Mouse (Mus musculus): ENCODE results near the gene Hoxa6.

The Hoxa6 gene

DNA sequence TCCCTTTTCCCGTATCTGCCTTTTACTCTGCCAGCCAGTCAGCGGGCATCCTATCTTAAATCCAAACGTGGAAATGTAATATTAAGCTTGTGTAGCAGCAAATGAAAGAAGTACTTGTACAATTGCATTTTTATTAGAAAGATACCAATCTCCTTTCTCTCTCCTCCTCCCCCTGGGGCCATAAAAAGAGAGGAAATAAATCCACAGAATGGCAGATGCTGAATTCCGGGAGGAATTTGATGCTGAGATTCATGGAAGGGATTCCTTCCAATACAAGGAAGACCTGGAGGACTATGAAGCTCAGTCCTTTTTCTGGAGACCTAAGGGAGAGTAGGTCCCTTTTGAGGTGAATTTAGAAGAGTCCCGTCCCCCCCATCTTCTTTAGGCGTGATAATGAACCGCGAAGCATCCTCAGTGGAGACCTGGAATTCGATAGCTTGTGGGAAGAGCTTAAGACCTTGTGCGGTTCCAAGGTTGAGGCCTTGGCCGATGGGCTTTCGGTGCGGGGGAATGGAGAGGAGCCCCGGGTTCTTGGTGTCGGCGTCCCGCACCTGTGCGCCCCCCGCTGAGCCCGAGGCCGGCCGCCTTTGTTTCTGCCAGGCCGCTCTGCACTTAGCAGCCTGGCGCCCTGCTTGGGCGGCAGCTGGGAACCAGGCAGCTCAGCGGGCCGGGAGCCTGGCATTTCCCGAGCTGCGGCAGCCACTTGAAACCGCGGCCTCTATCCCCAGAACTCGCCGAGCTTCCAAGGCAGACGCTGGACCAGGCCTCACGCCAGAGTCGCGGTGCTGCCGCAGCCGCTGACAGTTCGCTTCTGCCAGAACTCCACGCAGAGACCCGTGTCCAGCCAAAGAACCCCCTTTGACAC lies 40.1 kb downstream of the Hoxa6 start:
- in situ Hi-C loops (cut with MboI; ENCODE audit: low sequenced_read_pairs): no loop called here

DNA sequence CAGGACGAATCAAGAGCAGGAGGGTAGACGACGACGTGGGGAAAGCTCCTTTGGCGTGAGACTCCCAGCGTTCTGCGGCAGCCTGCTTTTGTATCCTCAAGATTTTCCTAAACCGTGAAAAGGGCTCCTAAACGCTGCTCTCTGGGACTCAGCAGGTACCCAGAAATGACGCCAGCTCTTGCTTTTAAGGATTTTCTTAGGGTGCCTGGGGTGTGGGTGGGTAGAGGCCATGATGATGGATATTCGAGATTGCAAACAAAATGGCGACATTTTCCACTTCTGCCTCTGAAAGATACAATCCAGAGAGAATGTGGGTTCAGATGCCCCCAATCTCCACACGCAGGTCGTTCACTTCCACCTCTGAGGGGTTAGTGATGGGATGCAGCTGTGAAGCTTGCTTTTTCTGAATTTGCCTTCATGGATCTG lies 40.8 kb downstream of the Hoxa6 start:
- in situ Hi-C loops (cut with MboI; ENCODE audit: low sequenced_read_pairs): no loop called here

DNA sequence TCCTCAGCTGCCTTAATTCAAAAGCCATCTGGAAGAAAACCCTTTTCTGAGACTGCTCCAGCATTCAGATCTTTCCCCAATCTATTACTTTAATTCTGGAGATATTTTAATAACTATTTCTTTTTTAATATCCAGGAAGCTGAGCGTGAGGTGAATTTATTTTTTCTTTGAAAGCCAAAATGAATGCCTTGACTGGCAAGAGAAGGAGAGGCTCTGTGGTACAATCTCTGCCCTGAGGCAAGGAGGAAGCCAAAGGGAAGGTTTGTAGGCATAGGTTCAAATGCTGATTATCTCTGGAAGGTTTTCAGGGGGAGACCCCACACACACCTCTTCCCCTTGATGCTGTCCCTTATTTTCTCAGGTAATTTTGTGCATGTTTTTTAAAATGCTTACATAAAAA lies 41.3 kb downstream of the Hoxa6 start:
- in situ Hi-C loops (cut with MboI; ENCODE audit: low sequenced_read_pairs): no loop called here

DNA sequence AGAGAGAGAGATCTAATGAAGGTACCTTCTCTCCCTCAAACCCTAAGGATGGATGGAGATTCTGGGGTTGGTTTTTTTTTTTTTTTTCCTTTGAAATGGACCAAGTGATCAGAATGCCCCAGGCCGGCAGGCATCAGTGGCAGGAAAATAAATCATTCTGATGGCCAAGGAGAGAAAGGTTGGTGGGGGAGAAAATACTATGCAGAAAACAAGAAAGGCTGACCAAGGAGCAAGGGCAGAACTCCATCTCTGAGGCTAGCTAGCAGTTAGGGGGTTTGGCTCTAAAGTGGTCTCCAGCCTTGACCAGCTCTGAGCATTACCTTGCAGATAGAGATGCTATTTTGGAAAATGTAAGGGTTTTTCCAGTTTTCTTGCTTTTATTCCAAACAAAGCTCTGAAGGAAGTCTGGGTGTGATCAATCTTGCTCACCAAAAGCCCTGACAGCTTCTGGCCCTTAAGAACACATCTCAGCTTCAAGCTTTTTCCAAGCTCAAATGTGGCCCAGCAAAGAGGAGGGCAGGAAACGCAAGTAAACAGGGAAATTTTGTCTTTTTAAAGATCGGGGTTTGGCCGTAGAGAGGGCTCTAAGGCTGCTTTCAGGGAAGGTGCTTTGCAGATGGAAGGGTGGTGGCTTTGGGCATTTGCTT lies 42.0 kb downstream of the Hoxa6 start:
- in situ Hi-C loops (cut with MboI; ENCODE audit: low sequenced_read_pairs): no loop called here

DNA sequence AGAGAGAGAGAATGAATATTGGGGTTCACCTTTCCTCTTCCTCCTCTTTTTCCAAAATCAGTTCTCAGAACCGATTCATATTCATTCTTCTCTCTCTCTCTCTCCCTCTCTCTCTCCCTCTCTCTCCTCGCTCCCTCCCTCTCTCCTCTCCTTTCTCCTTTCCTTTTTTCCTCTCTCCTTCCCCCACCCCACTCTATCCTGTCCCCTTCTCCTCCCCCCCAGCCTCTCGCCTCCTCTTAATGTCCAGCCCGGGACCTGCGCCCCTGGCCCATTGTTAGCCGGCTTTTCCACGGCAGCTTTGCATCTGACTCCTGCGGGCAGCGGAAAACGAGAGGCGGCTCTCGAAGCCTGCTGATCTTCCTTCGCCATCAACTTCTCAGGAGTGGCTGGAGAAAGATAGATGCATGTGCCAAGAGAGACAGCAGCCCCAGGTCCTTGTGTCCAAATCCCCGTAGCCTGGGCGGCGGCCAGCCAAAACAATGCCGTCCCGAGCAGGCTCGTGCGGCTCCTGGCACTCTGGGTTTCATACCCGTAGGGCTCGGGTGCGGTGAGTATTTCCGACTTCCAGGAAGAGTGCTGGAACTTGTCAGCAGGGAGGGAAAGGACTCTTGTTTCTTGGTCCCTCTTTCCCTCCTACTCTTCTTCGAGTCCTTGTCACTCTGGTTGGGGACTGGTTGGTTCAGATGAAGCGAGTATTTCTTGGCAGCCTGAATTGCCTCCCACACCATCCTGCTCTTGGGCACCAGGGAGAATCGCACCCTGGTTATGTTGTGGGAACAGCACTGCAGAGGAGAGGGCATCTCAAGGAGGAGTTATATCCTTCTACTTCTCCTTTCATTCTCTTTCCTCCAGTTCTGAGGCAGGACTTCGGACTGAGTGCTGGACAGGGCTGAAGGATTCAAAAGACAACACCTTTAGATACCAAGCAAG lies 42.8 kb downstream of the Hoxa6 start:
- in situ Hi-C loops (cut with MboI; ENCODE audit: low sequenced_read_pairs): no loop called here

DNA sequence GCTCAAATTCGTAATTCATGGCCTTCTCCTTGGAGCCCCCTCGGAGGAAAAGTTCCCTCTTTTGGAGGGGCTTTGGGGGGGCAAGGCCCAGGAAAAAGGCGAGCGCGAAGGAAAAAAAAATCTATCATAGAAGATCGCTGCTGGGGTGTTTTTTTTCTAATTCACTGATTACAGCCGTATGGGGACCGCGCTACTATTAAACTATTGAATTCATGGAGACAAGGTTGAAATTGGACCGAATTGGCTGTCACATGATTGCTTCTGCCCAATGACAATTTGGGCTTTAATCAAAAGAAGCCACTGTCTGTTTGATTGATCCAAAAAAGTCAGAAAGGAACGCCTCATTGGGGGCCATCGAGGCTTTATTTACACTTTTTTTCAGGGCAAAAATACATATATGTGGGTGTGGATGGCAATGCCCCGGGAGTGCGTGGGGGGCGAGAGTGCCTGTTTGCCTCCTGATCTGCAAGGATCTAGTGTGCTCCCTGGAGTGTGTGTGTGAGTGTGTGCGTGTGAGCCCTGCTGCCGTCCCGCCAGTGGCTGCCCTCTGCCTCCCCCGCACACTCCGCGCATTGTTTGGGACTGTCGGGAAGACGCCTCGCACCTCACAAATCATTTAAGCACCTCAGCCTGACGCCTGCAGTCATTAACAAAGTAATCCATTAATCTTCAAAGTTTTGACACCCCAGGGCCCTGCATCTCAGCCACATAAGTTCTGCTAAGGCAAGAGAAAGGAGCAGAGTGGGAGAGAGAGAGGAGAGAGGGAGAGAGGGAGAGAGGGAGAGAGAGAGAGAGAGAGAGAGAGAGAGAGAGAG lies 43.7 kb downstream of the Hoxa6 start, which contains the start of gene Hoxa2:
Hoxa2 (minus strand) TSS at position 206 of the 815 bp plus-strand sequence.
- in situ Hi-C loops (cut with MboI; ENCODE audit: low sequenced_read_pairs): no loop called here

DNA sequence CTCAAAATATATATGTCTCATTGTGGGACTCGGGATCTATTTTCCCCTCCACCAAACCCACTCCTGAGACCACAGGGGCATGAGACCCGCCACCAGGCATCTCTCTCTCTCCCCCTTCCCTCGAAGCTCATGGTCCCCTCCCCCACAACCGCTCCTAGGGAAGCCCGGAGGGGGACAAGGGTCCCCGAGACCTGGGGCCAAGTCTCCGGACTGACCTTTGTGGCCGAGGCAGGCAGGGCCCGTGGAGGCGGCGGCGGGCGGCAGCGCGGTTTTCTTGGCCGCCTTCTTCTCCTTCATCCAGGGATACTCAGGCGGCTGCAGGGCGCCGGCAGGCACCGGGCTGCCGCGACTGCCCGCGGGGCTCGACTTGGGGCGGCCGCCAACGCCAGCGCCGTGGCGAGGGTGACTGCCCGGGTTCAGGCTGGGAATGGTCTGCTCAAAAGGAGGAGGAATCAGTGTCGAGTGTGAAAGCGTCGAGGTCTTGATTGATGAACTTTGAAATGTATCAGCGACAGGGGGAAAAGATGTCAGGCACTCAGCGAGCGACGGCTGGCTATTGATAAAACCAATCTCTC lies 44.4 kb downstream of the Hoxa6 start:
- in situ Hi-C loops (cut with MboI; ENCODE audit: low sequenced_read_pairs): no loop called here

DNA sequence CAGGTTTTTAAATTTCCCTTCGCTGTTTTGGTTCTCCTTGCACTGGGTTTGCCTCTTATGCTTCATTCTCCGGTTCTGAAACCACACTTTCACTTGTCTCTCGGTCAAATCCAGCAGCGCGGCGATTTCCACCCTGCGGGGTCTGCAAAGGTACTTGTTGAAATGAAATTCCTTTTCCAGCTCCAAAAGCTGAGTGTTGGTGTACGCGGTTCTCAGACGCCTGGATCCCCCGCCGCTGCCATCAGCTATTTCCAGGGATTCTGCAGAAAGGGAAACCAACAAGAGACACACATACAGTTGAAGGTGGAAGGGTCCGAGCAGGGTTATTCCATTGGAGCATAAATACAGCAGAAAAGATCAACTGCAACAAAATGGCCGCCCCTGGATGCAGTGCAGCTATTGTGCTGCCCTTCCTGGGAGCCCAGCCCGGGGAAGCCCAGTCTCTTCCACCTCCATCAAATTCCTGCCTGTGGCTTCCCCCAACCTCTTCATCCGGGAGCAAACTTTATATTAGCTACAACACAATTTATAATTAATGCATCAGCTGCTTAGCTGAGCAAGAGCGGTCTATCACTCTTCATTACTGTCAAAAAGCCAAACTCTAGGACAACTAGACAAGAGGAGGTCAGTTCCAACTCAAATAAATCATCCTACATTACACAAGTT lies 45.0 kb downstream of the Hoxa6 start:
- in situ Hi-C loops (cut with MboI; ENCODE audit: low sequenced_read_pairs): no loop called here

DNA sequence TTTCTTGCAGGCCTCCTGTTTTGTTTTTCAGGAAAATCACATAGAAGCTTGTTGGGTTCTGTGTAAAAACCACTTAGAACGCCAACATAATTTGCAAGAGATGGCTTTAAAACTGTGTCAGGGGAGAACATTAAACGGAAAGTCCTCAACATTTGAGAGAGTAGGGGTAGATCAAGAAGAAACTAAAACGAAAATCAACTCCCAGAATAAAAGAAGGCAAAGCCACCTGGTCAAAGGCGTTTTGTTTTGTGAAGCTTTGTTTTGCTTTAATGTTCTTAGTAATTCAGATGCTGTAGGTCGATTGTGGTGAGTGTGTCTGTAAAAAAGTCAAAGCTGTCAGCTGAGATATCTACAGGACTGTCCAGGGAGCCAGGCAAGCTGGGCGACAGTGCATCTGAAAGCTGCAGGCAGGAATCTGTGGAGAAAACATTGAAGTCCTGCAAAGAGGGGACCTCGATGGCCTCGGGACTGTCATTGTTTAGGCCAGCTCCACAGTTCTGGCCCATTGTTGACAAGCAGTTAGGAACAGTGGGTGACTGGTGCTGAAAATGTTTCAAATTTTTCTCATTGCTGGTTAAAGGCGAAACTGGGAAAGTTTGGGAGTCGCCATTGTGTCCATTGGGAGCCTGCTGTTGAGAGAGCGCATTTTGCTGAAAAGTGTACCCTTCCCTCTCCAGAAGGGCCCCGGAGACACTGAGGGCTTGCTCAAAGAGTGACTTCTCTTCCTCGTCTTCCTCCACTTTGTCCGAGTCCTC lies 45.7 kb downstream of the Hoxa6 start:
- in situ Hi-C loops (cut with MboI; ENCODE audit: low sequenced_read_pairs): no loop called here

DNA sequence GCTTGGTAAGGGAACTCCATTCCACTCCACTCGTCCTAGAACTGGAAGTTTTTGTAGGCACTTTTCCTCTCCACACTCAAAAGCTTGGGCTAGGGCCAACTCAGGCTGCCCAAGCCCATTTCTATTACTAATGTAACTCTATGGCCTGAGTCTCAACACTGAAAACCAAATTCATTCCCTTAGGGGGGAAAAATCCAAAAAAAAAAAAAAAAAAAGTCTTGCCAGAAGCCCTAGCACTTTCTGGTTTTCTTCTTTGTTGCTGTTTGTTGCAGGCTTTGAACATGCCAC lies 46.5 kb downstream of the Hoxa6 start:
- in situ Hi-C loops (cut with MboI; ENCODE audit: low sequenced_read_pairs): no loop called here

DNA sequence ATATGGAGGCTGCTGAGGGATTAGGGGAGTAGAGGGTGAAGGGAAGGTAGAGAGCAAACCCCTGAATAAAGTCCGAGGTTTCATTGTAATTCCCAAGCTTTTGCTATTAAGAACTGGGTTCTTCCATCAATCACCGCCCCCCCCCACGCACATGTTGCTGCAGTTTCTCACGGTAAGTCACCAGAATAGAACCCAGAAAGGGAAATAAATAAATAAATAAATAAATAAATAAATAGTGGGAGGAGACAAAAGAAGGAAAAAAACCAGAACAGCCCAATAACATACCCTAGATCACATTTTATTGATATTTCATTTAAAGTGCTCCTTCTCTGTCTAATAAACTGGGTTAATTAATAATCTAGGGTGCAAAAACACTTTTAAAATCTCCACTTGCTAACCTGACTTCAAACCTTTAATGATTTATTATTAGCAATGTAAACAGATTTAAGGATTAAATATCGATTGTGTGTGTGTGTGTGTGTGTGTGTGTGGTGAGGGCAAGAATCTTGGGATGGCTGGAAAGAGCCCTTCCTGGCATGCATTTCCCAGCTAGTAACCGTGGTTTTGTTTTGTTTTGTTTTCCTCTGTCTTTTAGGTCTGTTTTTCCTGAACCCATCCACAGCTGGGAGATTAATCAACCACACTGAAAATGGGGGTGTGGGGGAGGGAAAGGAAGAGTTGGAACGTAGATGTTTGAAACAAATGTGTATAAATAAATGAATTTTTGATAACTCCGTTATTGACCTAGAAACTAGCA lies 47.0 kb downstream of the Hoxa6 start:
- in situ Hi-C loops (cut with MboI; ENCODE audit: low sequenced_read_pairs): no loop called here

DNA sequence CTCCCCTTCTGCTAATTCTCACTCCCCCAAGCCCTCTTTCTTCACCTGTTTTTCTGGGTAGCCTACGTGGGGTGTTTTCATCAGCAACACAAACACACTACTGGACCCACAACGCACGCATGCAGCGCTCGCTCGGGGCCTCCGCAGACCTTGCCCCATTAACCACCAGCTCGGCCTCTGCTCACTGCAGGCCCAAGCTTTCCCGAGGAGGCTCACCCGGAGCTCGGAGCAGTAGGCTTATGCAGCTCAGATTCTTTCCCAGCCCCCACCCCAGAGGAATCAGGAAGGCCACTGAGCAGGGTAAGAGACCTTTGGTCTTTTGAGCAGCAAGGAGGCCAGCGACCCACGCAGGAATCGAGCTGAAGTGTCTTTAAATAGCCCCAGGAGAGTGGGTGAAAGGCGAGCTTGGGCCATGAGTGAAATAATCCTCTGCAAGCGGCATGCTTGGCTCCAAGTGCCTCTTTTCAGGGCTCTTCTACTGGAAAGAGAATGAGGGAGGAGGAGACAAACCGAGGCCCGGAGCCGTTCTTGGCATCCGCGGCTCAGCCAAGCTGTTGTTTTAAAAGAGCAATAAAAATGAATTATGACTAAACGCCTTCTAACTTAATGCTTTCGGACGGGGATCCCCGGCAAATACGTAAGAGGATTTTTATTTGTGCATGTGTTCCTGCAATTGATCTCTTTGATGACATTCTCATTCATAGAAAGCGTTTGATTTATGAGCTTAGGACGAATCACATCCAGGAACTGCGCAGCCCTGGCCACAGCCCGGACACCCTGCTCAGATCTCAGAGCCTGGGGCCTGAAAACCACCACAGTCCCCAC lies 47.8 kb downstream of the Hoxa6 start:
- in situ Hi-C loops (cut with MboI; ENCODE audit: low sequenced_read_pairs): no loop called here

DNA sequence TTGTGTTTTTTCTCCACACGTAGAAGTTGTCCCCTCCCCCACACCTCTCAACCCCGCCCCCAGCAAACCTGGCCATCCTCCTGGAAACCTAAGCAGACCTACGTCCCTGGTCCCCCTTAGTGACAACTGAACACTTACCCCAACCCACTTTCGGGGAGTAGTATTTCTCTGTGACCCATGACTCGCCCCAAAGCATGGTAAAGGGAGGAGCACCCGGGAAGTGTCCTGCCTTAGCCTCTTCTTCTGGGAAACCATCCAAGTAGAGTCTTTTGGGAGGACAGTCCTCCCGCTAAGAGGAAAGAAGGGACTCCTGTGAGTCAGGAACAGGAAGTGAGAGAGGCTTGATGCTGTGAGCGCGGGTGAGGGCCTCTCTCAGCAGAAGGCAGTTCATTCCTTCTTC lies 48.5 kb downstream of the Hoxa6 start:
- in situ Hi-C loops (cut with MboI; ENCODE audit: low sequenced_read_pairs): no loop called here

DNA sequence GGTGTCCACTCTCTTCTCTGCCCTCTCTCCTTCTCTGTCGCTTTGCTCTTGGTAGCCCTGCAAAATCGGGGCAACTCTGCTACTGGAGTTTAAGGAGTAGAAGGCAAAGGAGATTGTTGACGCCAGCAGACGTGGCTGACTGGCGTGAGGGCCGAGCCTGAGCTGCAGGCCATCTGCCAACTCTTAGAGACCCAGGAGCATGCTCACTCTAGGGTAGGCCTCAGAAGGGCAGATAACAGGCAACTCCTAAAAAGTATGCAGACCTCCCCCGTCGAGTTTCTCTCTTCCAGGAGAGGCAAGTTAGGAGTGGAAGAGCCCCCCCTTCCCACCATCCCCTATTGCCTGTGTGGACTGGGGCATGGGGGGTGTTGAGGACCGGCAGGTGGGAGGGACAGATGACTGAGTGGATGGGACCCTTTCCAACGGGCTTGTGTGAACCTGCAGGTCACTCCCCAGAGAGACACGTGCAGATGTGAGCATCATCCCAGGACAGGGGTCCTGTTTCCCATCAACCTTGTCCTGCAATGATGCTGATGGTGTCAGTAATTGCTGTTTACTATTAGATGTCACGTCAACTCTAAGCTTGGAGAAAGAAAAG lies 49.3 kb downstream of the Hoxa6 start:
- in situ Hi-C loops (cut with MboI; ENCODE audit: low sequenced_read_pairs): no loop called here

DNA sequence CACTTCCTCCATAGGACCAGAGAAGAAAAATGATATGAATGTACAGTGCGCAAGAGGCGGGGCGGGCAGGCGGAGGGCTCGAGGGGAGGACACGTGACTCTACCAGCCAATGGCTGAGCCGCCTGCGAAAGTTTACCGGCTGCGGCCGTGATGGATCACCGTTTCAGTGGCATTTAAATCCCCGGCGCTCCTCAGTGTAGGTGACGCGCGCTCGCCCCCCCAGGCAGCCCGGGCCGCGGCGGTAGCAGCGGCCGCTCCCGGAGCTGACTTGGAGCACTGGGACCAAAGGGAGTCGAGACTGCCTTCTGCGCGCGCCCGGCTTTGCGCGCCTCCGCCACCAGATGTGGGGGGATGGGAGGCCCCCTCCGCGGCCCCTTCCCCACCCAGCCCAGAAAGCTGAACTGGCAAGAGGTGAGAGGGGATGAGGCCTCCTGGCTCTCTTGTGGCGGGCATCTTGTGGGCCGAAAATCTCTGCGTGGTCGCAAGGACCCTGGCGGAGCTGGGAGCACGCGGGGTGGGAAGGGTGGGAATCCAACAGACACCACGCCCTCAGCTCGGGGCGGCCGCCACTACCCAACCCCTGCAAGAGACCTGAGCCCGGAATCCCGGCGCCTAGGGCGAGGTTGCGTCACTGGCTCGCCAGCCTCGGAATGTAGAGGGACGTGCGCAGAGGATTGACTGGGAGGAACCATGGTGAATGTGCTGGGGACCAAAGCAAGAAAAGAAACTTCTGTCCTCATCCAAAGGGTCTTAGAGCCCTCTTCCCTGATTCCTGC lies 50.1 kb downstream of the Hoxa6 start, which contains the start of gene Hoxa1:
Hoxa1 (minus strand) TSS at position 42 of the 776 bp plus-strand sequence.
- in situ Hi-C loops (cut with MboI; ENCODE audit: low sequenced_read_pairs): no loop called here
